Mouse (Mus musculus) forebrain, embryonic 12.5 days (tissue): ENCODE results near the gene Ube2e3. TPM values are rescaled to one million over a fixed set of nuclear protein-coding genes. Genes with fewer than 3 reads are reported as not detected.

Experiments
- ATAC-seq: fragments of 200-750 bp; cut with Nextera tagmentation; 2 replicates; pipeline ENCODE4 v1.8.0; 2017; ENCODE audit warnings: moderate TSS enrichment; ENCODE audit not compliant: low FRiP score
- H3K27ac ChIP-seq: fragments of 300-500 bp; sonication (generic); 2 replicates; pipeline ENCODE4 v1.5.1; 2016; ENCODE audit warnings: mild to moderate bottlenecking
- H3K27me3 ChIP-seq: fragments of 300-500 bp; sonication (generic); 2 replicates; pipeline ENCODE4 v1.6.1; 2016; ENCODE audit warnings: mild to moderate bottlenecking
- H3K36me3 ChIP-seq: fragments of 300-500 bp; sonication (generic); replicated peaks from 2 replicates; pipeline ENCODE4 v1.6.1; 2016; ENCODE audit warnings: mild to moderate bottlenecking
- H3K4me1 ChIP-seq: fragments of 300-500 bp; sonication (generic); 2 replicates; pipeline ENCODE4 v1.6.1; 2016
- H3K4me2 ChIP-seq: fragments of 300-500 bp; sonication (generic); 2 replicates; pipeline ENCODE4 v1.6.1; 2016; ENCODE audit warnings: mild to moderate bottlenecking, moderate library complexity
- H3K4me3 ChIP-seq: fragments of 300-500 bp; sonication (generic); replicated peaks from 2 replicates; pipeline ENCODE4 v1.5.1; 2016; ENCODE audit warnings: mild to moderate bottlenecking
- H3K9ac ChIP-seq: fragments of 300-500 bp; sonication (generic); 2 replicates; pipeline ENCODE4 v1.6.1; 2016; ENCODE audit warnings: mild to moderate bottlenecking
- H3K9me3 ChIP-seq: fragments of 300-500 bp; sonication (generic); 2 replicates; pipeline ENCODE4 v1.6.1; 2016
- WGBS: fragments of 180-500 bp; shearing (Covaris S2); methylation state at CpG from one replicate; pipeline ENCODE4 v1.1.7; 2016; 5-methylcytosine and 5-hydroxymethylcytosine counted together
- polyA plus RNA-seq: library from polyadenylated mRNA; unstranded; fragments of >200 nt; fragmentation: Nextera tagmentation; extraction: Ambion mirVana; gene quantifications from 2 replicates; pipeline ENCODE4 v1.2.1, GENCODE M21; 2016

Gene Ube2e3
- polyA plus RNA-seq, 1 experiment from 2014 or later, result 243 TPM

DNA sequence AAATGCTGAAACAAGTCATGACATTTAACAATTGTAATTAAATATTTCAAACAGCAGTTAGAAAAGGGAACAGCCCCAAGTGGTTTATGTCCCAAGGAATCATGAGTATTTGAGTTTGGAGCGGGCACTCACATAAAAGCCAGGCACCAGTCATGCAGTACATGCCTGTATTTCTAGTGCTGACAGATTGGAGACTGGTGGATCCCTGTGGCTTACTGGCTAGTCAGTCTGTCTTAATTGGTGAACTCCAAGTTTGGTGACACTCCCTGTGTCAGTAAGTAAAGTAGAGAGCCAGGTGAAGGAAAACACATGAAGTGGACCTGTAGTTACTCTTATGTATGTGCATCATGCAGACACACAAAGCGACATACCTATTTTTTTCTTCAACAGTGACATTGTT, 27.3 kb downstream of the Ube2e3 start:
- WGBS, result 90% methylated on average over 2 of the region's 2 CpGs
- ATAC-seq, result no peak
- H3K27ac ChIP-seq, result no peak overlapping the region

DNA sequence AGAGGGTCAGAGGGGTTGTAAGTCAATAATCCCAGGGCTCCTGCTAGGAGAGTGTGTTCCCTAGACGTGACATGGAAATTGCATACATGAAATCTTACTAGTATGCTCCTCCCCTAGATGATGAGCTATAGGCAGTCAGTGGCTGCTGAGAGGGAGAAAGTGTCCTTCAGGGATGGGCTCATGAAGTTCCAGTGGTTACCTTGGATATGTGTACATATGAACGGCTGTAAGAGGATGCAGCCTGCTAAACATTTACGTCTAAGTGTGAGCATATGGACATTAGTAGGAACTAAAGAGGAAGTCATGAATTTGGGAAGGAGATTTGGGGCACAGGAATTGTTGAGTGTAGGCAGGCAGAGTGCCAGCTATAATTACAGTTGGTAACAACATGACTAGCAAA, 38.0 kb downstream of the Ube2e3 start:
- no peak overlapping the region for H3K4me2 ChIP-seq
- ATAC-seq, result peak; percentile 30; the same call in 1 of the 2 replicates
- no peaks in the 10 kb centered on the region for H3K27me3 ChIP-seq
- no peak overlapping the region for H3K9ac ChIP-seq
- peaks cover 7% of the 10 kb centered on the region; the same call in 1 of the 2 replicates for H3K4me1 ChIP-seq
- 77% methylated on average over 3 of the region's 3 CpGs for WGBS
- no peaks in the 10 kb centered on the region for H3K9me3 ChIP-seq
- H3K27ac ChIP-seq, result no peak overlapping the region
- no peaks in the 10 kb centered on the region for H3K36me3 ChIP-seq
- H3K4me3 ChIP-seq, result no peak overlapping the region

More for the DNA sequence above, 27.3 kb downstream of the Ube2e3 start:
- H3K4me3 ChIP-seq, result no peak overlapping the region
- no peaks in the 10 kb centered on the region for H3K36me3 ChIP-seq
- H3K4me2 ChIP-seq, result no peak overlapping the region
- H3K9me3 ChIP-seq, result no peaks in the 10 kb centered on the region
- H3K4me1 ChIP-seq, result 0 out of 2 replicates have a peak, but pooled peaks cover 2% of the 10 kb centered on the region
- H3K27me3 ChIP-seq, result no peaks in the 10 kb centered on the region
- H3K9ac ChIP-seq, result no peak overlapping the region

DNA sequence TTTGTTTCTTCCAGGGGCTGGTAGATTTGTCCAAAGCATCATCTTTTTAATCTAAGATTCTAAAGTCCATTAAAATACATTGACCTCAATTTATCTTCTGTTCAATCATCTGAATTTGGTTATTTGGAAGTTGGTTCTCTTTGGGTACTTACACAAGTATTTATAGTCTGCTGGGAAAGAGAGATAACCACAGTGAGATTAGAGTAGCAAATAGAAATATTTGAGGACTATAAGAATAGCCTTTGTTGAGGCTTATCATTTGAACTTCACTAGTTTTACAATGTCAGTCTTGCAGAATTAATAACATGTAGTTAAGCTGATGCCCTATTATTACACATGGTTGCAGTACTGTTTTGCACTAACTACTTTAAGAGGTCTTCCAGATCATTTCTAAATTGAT, 43.6 kb downstream of the Ube2e3 start:
- H3K9me3 ChIP-seq, result no peaks in the 10 kb centered on the region
- no peaks in the 10 kb centered on the region for H3K27me3 ChIP-seq
- no peak overlapping the region for H3K4me3 ChIP-seq
- no peak overlapping the region for H3K9ac ChIP-seq
- no peak for ATAC-seq
- H3K4me1 ChIP-seq, result peaks cover 4% of the 10 kb centered on the region; the same call in 1 of the 2 replicates
- no peaks in the 10 kb centered on the region for H3K36me3 ChIP-seq
- H3K4me2 ChIP-seq, result no peak overlapping the region
- no peak overlapping the region for H3K27ac ChIP-seq

DNA sequence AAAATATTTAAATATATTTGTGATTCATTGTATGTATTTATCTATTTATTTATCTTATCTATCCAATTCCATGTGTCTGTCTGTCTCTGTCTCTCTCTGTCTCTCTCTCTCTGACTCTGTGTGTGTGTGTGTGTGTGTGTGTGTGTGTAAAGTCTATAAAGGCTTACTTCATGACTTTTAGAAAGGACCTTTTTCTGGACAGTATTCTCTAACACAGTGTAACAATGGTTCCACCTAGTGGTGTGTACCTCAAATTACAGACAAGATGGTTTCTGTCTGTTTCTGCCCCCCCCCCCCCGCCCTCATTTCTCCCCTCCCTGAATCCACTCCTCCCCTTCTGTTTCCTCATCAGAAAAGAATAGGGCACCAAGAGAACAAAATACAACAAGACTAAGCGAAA, 46.9 kb downstream of the Ube2e3 start:
- H3K27ac ChIP-seq, result no peak overlapping the region
- H3K4me3 ChIP-seq, result no peak overlapping the region
- peaks cover 4% of the 10 kb centered on the region; the same call in 1 of the 2 replicates for H3K4me1 ChIP-seq
- no peaks in the 10 kb centered on the region for H3K9me3 ChIP-seq
- H3K9ac ChIP-seq, result no peak overlapping the region
- no peak overlapping the region for H3K4me2 ChIP-seq
- no peaks in the 10 kb centered on the region for H3K27me3 ChIP-seq
- ATAC-seq, result no peak
- 0 out of 2 replicates have a peak, but pooled peaks cover 2% of the 10 kb centered on the region for H3K36me3 ChIP-seq
- 98% methylated on average over 2 of the region's 2 CpGs for WGBS

DNA sequence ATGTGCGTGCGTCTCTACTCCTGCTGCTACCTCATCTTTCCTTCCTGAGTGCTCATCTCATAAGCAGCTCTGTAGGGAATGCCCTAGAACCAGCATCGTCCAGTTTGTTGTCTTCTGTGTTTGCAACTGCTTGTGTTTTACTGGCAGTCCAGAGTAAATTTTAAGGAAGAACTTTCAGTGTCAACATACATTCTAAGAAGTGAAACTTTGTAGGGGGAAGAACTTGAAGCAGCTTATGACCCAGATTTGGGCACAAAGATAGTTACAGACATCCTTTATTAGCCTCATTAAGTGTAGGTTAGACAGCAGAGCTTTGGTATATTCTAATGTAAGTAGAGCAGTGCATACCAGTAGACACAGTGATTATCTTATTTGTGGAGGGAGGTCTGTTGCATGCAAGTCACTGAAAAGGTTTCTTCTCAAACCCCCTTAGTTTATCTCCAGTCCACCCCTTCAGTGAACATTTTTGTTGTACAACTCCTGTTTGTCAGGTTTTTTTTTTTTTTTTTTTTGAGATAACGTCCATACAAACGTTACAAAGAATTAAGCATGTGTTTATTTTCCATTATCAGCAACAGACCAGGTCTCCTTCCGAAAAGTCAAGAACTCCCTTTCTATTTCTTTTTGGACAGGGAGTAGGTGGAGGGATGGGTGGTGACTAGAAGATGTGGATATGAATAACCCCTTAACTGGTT, 55.2 kb downstream of the Ube2e3 start:
- WGBS, result 93% methylated on average over 6 of the region's 6 CpGs
- no peak overlapping the region for H3K4me3 ChIP-seq
- no peak overlapping the region for H3K27ac ChIP-seq
- ATAC-seq, result no peak
- H3K4me1 ChIP-seq, result 0 out of 2 replicates have a peak, but pooled peaks cover 3% of the 10 kb centered on the region
- H3K9me3 ChIP-seq, result no peaks in the 10 kb centered on the region
- no peaks in the 10 kb centered on the region for H3K27me3 ChIP-seq
- H3K9ac ChIP-seq, result no peak overlapping the region
- H3K36me3 ChIP-seq, result 0 out of 2 replicates have a peak, but pooled peaks cover 2% of the 10 kb centered on the region
- no peak overlapping the region for H3K4me2 ChIP-seq

DNA sequence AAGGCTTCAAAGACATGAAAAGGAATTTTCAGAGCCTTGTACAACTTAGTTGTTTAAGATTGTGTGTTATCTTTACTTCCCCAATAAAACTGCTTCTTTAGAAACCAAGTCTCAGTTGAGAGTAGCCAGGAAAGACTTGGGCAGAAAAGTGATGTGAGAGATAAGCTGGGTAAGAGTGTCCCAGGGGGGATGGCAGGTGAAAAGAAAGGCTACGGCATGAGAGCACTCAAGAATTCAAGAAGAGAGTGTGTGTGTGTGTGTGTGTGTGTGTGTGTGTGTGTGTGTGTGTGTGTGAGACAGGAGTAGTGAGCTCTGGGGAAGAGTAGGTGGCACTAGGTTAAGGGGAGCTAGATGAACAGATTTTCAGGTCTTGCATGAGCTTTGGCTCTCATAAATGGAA, 57.9 kb downstream of the Ube2e3 start:
- H3K4me2 ChIP-seq, result no peak overlapping the region
- no peak for ATAC-seq
- H3K4me1 ChIP-seq, result 0 out of 2 replicates have a peak, but pooled peaks cover 3% of the 10 kb centered on the region
- no peaks in the 10 kb centered on the region for H3K36me3 ChIP-seq
- WGBS, result 75% methylated on average over 1 of the region's 1 CpGs
- H3K9ac ChIP-seq, result no peak overlapping the region
- no peaks in the 10 kb centered on the region for H3K27me3 ChIP-seq
- no peak overlapping the region for H3K27ac ChIP-seq
- H3K9me3 ChIP-seq, result no peaks in the 10 kb centered on the region
- no peak overlapping the region for H3K4me3 ChIP-seq

DNA sequence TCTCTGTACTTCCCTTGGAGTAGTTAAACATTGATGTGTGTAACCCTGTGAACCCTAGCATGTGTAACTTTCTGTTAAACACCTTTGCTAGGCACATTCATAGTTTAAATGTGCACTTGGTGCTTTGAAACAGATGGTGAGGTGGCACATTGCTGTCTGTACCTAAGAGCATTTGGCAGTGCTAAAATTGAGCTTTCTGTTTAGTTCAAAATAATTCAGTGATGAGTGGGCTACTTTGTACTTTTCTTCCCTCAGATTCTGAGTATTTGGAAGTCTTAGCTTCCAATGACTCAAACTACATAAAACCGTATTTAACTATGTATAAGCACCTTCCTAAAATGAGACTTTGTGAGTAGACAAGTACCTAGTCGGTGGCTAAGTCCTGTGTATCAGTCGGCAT, 59.7 kb downstream of the Ube2e3 start:
- Histone ChIP-seq H3K36me3 (no peaks in the 10 kb centered on the region), H3K27ac (no peak overlapping the region), H3K27me3 (no peaks in the 10 kb centered on the region), H3K9ac (no peak overlapping the region), H3K9me3 (no peaks in the 10 kb centered on the region), H3K4me3 (no peak overlapping the region), H3K4me2 (no peak overlapping the region), H3K4me1 (0 out of 2 replicates have a peak, but pooled peaks cover 3% of the 10 kb centered on the region)
- 88% methylated on average over 3 of the region's 3 CpGs for WGBS
- ATAC-seq, result no peak

DNA sequence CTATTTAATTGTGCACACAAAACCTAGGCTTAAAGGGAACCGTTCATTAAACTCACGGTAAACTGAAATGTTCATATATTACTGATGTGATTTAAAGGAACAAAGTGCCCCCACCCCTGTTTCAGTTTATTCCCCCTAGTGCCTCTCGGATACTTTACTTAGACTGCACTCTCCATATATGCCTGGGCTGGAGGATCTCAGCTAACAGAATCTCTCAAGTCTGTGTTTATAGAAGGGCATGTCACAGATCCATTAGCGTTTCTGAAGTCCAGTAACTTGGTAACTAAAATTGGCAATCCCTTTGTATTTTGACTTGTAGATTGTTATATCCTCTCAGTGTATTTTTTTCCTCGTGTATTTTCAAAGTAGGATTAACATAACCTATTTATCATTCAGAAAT, 60.2 kb downstream of the Ube2e3 start:
- H3K36me3 ChIP-seq, result no peaks in the 10 kb centered on the region
- H3K4me1 ChIP-seq, result 0 out of 2 replicates have a peak, but pooled peaks cover 3% of the 10 kb centered on the region
- no peak overlapping the region for H3K4me3 ChIP-seq
- H3K4me2 ChIP-seq, result no peak overlapping the region
- no peaks in the 10 kb centered on the region for H3K27me3 ChIP-seq
- 85% methylated on average over 5 of the region's 5 CpGs for WGBS
- no peak overlapping the region for H3K27ac ChIP-seq
- no peak for ATAC-seq
- H3K9ac ChIP-seq, result no peak overlapping the region
- no peaks in the 10 kb centered on the region for H3K9me3 ChIP-seq

DNA sequence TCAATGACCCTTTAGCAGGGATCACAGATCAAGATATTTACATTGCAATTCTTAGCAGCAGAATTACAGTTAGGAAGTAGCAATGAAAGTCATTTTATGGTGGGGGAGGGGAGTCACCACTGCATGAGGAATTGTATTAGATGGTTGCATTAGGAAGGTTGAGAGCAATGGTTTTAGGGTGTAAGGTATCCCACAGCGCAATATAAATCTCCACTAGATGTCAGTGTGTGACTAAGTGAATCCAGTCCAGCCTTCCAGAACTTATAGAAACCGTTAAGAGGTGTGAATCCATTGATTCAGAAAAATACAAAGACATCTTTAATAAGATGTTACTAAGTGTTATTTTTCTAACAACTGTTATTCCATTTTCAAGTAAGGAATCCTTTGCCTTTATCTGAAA, 63.4 kb downstream of the Ube2e3 start:
- H3K9ac ChIP-seq, result no peak overlapping the region
- no peak overlapping the region for H3K4me2 ChIP-seq
- ATAC-seq, result 0 out of 2 replicates have a peak, but pooled peaks have one; percentile 46
- no peak overlapping the region for H3K4me3 ChIP-seq
- H3K27me3 ChIP-seq, result no peaks in the 10 kb centered on the region
- 50% methylated on average over 2 of the region's 2 CpGs for WGBS
- 0 out of 2 replicates have a peak, but pooled peaks cover 3% of the 10 kb centered on the region for H3K4me1 ChIP-seq
- no peaks in the 10 kb centered on the region for H3K9me3 ChIP-seq
- H3K36me3 ChIP-seq, result no peaks in the 10 kb centered on the region
- H3K27ac ChIP-seq, result no peak overlapping the region

DNA sequence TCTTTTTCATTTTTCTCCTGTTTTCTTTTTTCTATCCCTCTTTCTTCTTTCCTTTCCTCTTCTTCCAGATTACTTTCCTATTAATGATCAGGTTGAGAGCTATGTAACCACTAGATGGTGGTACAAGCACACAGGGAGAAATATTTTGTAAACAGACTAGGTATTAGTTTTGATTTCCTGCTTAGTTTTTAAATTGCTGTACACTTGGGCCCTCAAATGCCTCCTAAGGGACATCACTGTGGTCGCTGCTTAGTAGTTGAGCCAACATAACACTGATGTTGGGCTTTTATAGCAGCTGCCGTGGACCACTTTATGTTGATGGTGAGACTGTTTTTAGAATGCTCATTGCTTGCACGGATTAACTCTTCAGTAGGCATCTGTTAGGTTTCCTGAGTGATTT, 91.5 kb downstream of the Ube2e3 start:
- Histone ChIP-seq H3K4me3 (no peak overlapping the region), H3K9ac (no peak overlapping the region), H3K27ac (no peak overlapping the region), H3K27me3 (no peaks in the 10 kb centered on the region), H3K4me2 (no peak overlapping the region), H3K36me3 (no peaks in the 10 kb centered on the region), H3K9me3 (no peaks in the 10 kb centered on the region), H3K4me1 (peaks cover 16% of the 10 kb centered on the region)
- 57% methylated on average over 3 of the region's 3 CpGs for WGBS
- no peak for ATAC-seq

DNA sequence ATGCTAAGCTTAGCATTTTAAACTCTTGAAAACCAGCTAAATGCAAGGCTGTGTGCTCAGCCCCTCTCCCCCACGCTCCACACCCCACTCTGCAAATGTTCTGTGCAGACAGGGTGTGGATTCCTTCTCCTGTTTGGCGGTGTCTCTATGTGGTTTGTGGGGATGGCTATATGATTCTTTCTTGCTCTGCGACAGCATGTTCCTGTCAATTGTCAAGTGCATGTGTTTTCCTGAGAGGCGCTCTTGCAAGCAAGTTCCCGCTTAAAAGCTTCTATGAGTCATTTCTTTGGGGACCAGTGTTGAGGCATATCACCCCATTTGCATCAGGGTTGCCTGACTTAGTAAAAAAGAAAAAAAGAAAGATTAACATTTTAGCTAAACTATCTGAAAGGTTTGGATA, 92.4 kb downstream of the Ube2e3 start:
- Histone ChIP-seq H3K4me3 (no peak overlapping the region), H3K9me3 (no peaks in the 10 kb centered on the region), H3K27me3 (no peaks in the 10 kb centered on the region), H3K4me1 (peaks cover 16% of the 10 kb centered on the region), H3K4me2 (no peak overlapping the region), H3K36me3 (no peaks in the 10 kb centered on the region), H3K27ac (no peak overlapping the region), H3K9ac (no peak overlapping the region)
- 88% methylated on average over 5 of the region's 5 CpGs for WGBS
- ATAC-seq, result no peak

DNA sequence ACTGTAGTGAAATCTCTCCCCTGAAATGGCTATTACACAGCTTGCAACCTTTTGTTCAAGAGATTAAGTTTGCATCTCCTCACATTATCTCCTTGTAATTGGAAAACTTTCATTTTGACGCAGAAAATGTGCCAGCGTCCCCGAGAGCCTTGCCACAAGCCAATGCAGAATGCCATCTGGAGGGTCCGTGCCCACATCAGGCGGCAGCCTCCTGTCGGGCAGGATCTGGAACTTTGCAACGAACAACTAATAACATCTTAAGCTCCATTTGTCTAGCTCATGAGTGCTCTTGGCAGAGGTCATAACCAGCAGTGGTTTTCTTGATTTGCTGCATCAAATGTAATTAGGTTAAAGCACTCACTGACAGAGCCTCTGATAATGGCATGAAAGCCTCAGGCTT, 93.1 kb downstream of the Ube2e3 start:
- Histone ChIP-seq H3K4me1 (peaks cover 16% of the 10 kb centered on the region), H3K9me3 (no peaks in the 10 kb centered on the region), H3K4me3 (no peak overlapping the region), H3K9ac (no peak overlapping the region), H3K4me2 (no peak overlapping the region), H3K27ac (no peak overlapping the region), H3K27me3 (no peaks in the 10 kb centered on the region), H3K36me3 (no peaks in the 10 kb centered on the region)
- WGBS, result 60% methylated on average over 7 of the region's 7 CpGs
- ATAC-seq, result 0 out of 2 replicates have a peak, but pooled peaks have one; percentile 17

DNA sequence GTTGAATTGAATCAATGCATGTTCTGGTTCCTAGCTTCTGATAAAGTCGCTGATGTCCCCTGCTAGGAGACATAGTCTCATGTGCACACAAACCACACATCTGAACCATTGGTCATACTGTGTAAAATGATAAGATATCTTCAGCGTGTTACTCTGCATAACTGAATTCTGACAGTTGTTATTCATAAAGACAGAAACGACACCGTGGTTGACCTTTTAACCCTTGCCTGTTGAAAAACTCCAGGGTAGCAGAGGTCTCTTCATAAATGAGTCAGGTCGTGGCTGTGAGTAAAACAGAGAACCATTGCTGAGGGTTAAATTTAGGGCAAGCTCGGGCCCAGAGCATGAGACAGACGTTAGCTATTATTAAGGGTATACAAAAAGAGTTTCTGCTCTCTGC, 93.7 kb downstream of the Ube2e3 start:
- Histone ChIP-seq H3K9ac (no peak overlapping the region), H3K4me1 (peaks cover 16% of the 10 kb centered on the region), H3K36me3 (no peaks in the 10 kb centered on the region), H3K9me3 (no peaks in the 10 kb centered on the region), H3K4me2 (no peak overlapping the region), H3K27me3 (no peaks in the 10 kb centered on the region), H3K27ac (no peak overlapping the region), H3K4me3 (no peak overlapping the region)
- 40% methylated on average over 7 of the region's 7 CpGs for WGBS
- ATAC-seq, result no peak
